Mouse (Mus musculus) c-Kit-positive CD71-positive TER-119-positive erythroid progenitor cells, embryonic 14.5 days (primary cell): ENCODE measurements around the gene Thumpd3.

ENCODE experiments used
- DNase-seq: peaks from one replicate; pipeline ENCODE4 v3.0.0-alpha.2; 2013; ENCODE audit warnings: low spot score

The Thumpd3 gene

DNA sequence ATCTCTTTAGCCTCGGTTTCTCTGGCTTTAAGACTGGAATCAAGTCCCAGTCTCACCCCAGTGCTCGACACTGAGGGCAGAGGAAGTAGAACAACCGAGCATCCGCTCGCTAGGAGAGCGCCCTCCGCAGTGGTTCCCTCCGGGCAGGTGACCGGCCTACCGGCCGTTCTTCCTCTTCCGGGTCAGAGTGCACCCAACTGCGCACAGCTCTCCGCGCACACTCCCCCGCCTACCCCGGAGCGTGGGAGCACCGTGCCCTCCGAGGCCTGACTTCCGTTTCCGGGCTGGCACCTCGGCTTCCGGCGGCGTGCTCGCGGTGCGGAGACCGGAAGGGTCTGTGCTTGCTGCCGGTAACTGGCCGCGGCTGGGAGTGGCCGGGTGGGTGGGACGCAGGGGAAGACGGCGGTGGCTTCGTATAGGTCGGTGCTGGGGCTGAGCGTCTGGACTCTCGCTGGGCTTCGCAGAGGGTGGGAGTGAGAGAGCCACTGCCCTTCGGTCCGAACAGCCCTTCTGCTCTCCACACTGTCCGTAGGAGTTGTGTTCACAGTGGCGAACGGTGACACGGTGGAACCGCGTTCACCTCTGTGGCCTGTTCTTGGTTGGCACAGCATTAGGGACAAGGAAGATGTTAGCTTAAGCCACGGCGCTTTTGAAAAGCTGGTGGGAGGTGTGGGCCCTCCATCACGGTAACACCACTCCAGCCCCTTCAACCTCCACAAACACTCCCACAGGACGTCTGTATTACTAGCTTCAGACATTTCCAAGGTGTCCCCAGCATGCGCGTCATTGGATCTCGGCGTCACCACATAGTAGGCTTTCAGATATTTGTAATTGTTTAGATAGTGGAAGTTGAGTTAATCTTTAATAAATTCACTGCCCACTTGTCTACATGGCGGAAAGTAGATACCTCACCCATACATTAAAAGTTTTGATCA, at the start of gene Thumpd3:
Gene Thumpd3 (plus strand): TSS at position 185 of the 935 bp plus-strand sequence.
- peak; percentile 96 for DNase-seq

DNA sequence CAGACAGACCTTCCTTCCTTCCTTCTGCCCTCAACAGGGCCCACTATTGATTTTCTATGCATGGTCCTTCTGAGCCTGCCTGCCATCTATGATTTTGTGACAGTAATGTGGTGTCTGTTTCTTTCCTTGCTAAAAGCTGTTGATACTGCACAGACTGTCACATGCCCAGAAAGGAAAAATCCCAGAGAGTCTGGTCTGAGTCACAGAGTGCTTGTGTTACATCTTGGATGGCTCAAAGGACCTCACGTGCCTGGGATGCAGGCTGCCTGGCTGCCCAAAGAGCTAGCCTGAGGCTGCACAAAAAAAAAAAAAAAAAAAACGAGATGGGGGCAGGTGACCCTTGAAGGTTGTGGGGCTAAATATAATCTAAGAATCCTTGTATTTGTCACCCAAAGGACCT, 46.8 kb upstream of the Thumpd3 start:
- DNase-seq: no peak

DNA sequence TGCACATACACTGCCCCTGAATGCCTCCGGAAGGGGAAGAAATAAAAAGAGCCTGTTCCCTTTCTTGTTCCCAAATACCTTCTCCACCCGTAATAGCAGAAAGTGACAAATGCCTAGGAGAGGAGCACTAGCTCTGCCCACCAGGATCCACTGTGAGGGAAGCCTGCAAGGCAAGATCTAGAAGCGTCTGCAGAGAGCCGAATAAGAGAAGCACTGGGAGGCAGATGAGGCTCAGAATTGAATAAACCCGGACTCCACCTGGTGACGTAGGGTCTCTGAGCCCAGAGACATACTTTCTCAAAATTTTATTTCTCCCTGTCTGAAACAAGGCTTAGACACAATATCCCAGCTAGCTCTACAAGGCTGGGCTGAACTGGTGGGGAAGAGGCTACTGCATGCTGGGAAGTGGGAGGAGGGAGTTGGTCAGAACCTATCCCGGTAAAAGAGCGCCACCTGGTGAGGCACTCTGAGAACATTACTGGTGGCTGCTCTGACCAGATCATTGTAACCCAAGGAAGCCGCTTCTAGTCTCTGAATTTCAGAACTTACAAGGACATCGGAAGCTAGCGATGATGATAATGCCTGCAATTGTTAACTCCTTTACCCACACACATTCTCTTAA, 45.2 kb upstream of the Thumpd3 start:
- DNase-seq: peak; percentile 65

DNA sequence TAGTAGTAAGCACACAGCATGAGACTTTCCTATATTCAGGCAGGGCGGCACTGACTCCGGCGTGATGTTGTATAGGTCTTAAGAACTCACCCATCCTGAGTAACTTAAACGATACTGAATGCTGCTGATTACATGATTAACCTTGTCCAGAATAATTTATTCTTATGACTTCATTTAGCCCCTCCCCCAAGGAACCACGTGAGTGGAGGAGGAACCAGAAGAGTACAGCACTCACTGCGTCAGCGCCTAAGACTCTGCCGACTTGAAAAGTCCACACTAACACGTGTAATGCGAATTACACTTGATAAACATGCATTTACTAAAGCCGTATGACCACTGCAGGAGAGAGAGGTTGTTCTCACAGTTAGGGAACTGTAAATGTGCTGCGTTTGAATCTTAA, 44.3 kb upstream of the Thumpd3 start:
- no peak for DNase-seq

DNA sequence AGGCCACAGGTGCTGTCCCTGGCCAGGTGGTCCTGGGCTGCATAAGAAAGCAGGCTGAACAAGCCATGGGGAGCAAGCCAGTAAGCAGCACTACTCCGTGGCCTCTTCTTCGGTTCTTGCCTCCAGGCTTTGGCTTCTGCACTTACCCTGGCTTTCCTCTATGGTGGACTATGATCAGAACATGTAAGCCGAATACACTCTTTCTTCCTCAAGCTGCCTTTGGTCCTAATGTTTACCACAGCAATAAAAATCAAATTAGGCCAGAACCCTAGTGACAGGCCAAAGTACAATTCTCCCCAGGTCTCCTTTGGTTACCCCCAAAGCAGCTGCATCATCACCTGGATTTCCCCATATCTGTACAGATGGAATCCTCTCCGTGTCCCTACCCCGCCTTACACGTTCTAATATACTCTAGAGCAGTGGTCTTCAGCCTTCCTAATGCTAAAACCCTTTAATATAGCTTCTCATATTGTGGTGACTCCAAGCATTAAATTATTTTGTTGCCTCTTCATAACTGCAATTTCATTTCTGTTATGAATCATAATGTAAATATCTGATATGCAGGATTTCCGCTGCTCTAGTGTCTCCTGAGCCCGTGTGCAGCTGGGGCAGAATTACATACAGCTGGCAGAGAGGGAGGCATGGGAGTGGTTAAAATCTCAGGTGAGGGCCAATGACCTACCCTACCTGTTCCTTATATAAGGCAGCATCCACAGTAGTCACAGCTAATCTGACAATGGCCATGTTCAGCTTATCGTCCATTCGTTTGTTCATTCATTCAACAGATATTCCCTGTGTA, 42.5 kb upstream of the Thumpd3 start:
- DNase-seq: no peak

DNA sequence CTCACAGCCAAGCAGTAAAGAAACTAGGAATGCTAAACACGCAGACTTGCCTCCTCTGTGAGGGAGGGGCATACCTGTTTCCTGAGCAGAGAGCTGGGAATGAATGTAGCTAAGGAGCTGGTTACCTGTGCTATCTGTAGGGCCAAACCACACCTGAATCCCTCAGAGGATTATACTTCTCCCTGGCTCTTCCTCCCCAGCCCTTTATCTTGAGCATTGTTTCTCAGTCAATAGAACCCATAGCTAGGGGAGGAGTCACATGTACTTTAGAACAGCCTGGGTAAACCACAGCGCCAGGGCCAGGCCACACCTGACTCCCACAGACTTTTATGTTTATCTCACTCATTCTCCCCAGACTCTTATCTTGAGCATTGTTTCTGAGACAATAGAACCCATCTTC, 39.2 kb upstream of the Thumpd3 start:
- no peak for DNase-seq

DNA sequence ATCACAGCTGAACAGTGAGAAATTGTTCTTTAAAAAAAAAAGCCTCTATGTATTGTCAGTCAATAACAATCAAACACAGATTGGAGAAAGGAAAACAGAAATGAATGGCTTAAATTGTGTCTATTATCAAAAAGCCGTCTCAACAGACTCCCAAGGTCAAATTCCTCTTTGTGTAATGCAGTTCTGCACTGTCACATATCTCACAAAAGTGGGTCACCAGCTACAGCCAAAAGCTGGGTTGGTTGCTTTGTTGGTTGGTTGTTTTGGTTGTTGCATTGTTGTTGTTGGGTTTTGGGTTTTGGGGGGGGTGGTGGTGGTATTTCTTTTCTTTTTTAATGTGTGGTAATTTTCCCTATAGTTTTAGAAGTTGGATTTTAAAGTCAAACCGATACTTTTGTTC, 34.1 kb upstream of the Thumpd3 start:
- DNase-seq: no peak

DNA sequence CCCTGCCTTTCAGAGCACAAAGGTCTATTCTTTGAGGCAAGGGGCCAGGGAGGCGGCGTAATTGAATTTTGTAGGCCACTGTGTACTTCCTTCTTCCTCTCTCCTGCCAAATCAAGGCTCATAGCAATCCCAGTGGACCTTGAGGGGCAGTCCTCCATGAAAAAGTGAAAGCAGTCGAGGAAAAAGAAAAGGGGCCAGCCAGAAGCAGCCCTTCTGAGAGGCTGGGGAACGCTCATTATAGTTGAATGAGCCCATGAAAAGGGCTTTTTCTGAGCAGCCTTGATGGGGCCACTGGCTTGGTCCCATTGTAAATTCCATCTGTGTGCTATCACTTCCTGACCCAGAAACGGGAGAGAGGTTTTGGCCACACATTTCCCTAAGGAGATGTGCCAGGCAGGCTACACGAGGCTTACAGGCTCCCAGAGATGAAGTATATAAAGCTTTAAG, 33.5 kb upstream of the Thumpd3 start:
- DNase-seq: no peak

DNA sequence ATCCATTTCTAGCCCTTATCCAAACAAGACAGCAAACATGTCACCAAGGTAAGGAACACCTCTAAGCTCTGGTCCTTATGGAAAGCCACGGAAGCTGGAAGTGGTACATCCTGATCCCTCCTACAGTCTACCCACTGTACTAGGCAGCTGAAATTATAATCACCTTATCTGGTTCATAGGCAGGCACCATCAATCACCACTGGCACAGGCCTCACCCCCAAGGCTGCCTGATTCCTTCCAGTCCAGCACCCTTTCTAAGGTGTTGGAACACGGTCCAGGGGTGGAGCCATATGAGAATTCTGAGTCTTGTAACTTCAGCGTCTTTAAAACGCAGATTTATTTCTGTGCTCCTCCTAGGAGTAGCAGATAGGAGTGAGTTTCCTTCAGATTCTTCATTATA, 32.5 kb upstream of the Thumpd3 start:
- no peak for DNase-seq

DNA sequence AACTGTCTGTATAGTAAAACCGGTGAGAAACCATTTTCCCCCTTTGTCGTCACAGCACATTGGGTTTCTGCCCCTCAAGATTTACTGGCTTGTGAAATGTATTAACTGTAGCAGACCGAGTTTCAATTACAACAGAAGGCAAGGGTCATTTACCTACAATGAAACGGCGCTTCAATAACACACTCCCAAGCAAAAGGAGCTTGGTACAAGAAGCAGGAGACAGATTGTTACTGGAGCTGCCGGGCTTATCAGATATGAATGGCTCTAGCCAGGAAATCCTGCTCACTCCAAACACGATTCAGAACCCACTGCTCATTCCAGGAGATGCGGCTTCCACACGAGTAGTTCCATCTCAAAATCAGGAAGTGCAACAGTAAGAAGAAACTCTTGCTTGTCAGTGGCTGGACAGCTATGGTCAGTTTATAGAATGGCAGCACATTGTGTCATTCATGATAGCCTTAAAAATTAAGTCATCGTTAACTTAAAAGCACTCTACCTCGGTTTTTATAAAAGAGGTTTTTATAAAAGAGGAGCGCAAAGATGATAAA, 28.5 kb upstream of the Thumpd3 start:
- no peak for DNase-seq

DNA sequence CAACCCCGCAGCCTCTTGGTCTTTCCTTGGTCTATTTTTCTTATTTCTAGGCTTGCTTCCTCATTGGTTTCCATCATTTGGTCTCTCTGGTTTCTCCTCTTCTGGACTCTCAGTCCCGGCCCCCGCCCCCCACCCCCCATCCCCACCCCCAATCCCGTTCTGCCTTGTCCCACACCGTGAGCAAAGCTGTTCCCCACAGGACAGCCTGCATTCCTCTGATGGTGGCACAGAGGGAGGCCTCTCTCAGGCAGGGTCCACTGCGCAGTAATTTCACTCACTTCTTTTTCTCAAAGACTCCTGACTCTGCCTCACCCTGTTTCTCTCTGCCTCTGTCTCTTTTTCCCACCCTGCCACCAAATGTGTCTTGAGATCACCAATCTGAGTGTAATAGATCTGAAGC, 27.9 kb upstream of the Thumpd3 start:
- no peak for DNase-seq

DNA sequence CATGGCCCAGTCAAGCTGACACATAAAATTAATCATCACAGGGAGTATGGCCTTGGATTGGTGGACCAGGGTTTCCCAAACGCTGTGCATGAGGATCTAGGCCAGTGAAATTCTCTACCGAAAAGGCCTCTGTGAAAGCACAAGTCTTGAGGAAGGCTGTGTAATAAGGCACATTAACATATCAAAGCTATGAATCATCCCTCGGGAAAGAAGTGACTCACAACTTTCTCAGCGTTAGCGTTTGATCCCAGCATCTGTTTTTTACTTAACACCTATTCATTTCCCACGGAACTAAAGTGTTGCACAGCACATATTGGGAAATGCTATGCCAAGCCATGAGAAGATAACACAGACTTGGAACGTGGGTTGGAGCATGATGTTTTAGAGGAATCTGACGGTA, 21.2 kb upstream of the Thumpd3 start:
- no peak for DNase-seq

DNA sequence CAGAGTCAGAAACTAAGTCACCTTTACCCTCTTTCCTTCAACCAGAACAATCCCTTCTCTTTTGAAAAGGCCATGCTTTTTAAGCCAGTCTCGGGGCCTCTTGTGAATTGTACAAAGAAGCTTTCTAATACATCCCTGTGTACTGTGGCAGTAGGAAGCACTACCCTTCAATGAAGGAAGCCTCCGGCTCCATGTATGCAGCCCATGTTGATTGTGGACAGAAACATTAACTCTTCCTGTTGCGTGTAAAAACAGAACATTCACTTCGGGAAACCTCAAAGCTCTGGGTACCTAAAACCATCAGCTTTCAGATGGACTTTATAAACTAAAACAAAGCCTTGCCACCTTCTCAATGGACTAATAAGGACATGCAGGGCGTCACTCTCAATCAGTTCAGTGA, 20.3 kb upstream of the Thumpd3 start:
- no peak for DNase-seq

DNA sequence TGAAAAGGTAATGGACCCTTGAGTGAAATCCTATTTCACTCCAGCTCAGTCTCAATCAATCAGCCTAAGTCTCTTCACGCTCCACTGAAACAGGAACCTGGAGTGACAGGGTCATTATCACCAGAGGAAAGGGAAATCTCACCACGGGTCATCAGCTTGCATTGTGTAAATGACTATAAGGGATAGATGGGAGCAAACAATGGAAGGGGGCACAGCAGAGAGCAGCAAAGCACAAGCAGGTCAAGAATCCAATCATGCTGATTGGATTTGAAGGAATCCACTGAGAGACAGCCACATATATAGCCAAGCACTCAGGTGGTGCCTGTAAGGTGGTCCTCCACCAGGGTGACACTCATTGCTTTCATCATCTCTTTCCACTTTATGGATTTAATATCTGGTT, 18.6 kb upstream of the Thumpd3 start:
- DNase-seq: no peak

DNA sequence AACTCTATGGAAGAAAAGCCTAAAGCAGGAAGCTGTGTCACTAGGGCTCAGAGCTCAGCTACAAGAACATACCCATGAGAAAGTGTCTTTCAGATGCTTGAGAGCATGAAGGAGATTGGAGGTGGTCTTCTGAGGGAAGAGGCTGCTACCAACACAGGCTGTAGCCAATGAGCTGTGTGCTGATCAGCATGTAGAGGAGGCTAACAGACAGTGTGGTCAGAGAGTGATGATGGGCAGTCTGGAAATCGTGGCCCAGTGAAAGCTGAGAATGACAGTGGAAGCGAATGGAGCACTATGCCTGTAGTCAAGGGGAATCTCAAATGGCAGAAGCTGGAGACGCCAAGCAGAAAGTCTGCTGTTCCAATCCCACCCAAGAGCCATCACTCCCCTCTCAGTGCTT, 17.0 kb upstream of the Thumpd3 start:
- DNase-seq: no peak

DNA sequence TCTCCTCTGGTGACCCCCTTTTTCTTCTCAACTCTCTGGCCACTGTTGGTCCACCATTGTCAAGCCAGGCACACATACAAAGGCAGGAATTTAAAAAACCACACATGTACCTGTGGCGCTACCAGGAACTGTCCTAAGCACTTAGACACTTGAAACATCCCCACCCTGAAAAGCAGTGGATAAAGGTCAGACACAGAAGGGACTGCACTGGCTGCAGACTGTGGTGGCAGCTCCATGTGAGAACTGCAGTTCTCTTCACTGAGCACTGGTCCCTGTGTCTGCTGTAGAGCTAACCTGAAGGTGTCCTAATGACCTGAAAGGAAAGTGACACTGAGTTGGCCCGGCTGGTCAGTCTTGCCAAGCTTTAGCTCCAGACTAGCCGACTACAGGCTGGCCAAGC, 15.5 kb upstream of the Thumpd3 start:
- DNase-seq: no peak

DNA sequence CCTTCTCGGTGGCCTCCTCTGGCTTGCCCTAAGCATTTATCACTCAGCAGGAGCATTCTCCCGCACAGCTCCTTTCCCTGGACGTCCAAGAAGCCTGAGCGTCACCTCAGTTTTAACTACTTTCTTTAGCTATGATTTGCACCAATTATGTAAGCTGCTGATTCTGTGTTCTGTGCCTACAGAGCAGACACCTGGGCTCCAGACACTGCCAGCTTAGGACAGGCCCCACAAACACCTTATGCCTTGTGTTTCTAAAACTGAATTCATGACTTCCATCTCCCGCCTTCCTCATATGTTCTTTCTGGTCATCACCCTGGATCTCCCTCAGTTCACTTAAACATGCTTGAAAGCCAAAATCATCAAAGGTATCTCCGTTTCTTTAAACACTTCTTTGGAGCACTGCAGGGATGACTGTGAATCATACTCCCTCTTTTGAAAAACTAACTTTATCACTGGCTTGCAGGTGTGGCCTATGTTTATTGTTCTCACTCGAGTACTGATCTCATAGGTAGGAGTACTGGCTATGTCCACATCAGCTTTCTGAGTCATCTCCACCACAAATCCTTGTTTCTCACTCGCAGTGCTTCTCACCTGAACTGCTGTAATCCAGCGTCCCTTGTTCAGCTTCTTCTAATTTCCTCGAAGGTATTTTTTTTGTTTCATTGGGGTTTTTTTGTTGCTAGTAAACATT, 14.9 kb upstream of the Thumpd3 start:
- no peak for DNase-seq

DNA sequence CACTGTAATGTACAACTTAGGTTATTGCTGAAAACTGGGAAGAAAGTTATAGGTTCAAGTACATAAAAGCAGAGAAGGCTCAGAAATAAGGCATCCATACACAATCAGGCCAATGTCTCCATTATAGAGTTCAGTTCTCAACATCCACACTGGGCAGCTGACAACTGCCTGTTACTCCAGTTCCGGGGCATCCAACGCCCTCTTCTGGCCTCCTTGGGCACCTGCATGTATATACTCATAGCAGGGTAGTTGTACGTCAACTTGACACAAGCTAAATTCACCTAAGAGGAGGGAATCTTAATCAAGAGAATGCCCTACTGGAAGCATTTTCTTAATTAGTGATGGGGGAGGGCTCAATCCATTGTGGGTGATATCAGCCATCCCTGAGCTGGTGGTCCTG, 13.9 kb upstream of the Thumpd3 start:
- no peak for DNase-seq

DNA sequence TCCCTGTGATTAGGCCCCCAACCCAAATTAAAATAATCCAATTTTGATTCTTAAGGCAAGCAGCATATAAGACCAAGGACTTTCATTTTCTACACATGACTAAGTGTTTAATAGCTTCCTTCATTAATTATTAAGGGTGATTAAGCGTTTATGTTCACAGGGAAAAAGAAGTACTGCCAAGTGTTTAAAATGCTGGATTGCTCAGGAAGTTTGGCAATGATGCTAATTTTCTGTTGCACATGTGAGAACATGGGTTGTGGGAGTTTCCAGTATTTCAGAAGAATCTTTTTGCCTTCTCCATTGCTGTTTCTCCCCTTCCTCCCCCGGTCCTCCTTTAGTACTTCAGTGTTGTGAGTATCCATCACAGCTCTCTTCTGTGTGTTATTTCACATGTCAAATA, 12.8 kb upstream of the Thumpd3 start:
- DNase-seq: no peak

DNA sequence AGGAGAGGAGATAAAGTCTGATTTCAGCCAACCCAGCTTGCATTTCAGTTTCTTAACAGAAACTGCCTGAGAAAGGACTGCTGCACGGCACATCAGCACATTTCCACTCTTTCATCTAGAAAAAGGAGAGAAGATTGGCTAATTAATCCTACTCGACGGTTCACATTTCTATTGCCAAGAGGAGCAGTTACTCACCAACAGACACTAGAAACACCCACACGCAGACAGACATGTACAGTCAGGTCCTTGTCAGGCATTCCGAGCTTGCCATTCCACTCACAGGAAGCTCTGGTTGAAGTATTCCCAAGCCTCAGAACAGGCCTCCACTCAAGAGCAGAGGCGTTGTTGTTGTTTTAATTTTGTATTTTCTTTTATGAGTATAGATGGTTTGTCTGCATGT, 11.6 kb upstream of the Thumpd3 start:
- DNase-seq: no peak

DNA sequence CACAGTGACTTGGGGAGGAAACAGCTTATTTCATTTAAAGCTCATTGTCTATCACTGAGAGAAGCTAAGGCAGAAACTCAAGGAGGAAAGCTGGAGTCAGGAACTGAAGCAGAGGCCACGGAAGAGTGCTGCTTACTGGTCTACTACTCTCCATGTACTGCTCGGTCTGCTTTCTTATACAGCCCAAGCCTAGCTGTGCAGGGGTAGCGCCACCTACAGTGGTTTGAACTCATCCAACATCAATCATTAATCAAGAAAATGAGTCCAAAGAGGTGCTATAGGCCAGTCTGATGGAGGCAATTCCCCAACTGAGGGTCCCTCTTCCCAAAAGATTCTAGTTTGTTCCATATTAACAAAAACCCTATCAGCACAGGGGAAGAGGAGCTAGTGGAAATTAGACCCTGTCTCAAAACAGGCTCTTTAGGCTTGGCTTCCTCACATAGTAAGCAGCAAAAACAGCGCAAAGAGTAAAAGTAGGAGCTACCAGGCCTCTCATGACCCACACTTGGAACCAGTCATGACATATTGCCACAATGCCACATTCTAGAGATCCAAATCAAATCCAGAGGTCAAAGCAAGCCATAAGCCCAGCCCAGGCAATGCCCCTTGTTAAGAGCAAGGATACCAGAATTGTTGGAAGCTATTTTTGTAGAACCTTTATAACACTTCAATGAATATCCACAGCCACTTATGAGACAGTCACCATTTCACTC, 9.4 kb upstream of the Thumpd3 start:
- DNase-seq: no peak
